Mouse (Mus musculus): ENCODE measurements at regions not wholly inside any gene's neighbourhood (a gene's known extent, or its start where the extent isn't known, plus 50 kb on each side); places are given as distances from the start of the nearest gene placed in this dataset.

DNA sequence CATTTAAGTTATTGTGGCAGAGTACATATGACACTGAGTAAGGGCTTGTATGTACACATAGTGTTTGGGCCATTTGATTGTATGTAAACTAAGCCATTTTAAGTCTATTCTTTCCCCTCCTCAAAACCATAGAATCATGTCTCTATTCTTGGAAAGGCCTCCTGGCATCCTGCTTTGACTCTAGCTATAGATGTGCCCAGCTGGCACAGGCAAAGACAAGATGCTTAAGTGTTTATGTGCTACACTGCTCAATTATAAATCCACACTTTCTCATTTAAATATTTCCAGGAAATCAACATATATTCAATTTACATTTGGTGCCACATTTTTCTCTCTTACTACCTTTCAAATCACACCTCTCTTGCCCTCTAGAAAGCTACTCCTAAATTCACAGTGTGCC lies 97.6 kb upstream of the Bdnf start:
- DNase-seq (ENCODE audit: low spot score in 2 of 2): no peak

DNA sequence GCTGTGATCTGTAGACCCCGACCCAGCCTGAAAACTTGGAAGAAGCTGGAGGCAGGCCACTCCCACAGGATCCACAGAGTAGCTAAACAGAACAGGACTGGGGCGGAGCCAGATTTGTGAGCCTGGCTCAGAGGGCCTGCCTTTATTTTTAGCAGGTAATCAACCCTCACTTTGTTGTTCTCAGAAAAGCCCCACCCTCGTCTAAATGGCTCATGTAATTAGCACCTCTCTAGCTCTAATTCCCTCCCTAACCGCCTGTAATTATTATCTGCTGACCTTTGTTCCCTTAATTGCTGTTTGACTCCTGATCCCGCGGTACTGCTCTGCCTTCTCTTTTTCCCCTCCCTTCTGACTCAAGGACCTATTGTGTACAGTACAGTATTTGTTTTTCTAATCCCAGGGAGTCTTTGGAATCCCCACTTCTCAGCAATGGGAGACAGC lies 95.6 kb upstream of the Bdnf start:
- DNase-seq (ENCODE audit: low spot score in 2 of 2): no peak

DNA sequence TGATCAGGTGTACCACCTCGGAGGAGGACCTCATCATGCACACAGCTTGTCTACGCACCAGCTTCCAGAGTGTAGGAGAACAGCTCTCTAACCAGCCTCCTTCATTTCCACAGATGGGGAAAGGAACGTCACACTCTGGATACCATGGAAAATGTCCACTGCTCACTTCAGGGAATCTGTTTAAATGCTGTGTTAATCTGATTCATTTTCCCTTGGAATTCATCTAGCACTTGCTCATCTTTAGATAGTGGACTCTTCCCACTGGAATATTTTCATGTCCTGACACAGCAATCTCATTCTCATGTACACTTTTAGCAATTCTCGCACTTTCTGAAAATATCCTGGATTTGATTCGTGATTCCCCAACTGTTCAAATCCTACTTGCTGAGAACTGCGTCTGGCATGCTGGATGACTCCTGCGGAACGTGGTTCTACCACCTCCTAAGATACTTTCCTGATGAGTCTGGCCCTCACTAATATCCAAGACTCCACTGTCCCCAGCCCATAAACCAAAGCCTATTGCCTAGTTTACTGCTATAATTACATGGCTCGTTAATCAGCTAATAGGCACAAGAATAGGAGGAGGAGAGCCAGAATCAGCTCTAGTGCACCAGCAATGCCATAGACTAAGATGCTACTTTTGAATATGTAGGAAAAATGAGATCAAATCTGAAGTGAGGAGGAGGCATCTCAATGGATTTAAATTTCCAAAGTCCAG lies 56.0 kb upstream of the Bdnf start:
- no peak for DNase-seq (ENCODE audit: low spot score in 2 of 2)

DNA sequence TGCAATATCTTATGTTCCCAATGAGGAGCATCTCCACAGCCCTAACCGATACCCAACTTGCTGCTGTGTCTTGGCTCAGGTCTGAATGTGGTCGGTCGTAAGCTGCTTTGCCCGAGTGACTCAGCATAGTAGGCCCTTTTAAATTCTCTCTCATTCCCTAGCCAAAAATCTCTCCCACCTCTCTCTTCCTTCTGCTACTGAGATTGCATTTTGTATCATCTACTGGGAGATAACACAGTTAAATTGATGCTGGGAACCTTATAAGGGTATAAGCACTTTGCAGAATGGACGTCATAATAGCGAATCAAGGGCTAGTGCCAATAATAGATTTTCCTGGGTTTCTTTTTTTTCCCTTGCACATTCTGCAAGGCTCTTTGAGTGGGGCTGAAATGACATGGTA lies 54.8 kb upstream of the Bdnf start:
- no peak for DNase-seq (ENCODE audit: low spot score in 2 of 2)

DNA sequence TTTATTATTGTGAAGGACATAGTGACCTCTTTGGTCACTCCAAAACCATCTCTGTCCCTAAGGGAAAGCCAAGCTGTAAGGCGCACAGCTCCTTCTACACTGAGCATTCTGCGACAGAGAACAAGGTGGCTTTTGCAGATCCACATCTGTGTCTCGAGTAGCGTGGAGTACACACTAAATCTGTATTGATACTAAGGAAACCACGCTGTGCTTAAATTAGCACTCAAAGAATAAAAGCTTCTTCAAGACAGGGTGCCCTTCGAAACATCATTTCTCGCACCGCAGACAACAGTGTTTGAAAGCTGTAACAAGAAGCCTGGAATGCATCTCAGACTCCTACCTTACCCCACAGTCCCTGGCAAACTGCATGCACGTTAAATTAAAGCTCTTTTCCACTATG lies 52.9 kb upstream of the Bdnf start:
- DNase-seq (ENCODE audit: low spot score in 2 of 2): no peak

All from adrenal gland, adult 18-20 months (tissue).